Mouse (Mus musculus) cerebellum, adult 2 months (tissue): Measurements from ENCODE around the gene 9230104L09Rik.

Source experiments
- CTCF ChIP-seq: fragments of 200-500 bp; IDR thresholded peaks from 2 replicates; pipeline ENCODE4 v1.5.1; 2011; ENCODE audit warnings: low read depth, mild to moderate bottlenecking, control low read depth, low read length, moderate library complexity, borderline replicate concordance; ENCODE audit not compliant: insufficient read depth
- POLR2A ChIP-seq: fragments of 200-500 bp; IDR thresholded peaks from 2 replicates; pipeline ENCODE4 v1.6.1; 2011; ENCODE audit warnings: low read length, control low read depth, borderline replicate concordance; ENCODE audit not compliant: insufficient read depth

GRCm38 (mm10) chr2:148819909-148820308 lies 44.9 kb downstream of the 9230104L09Rik start, which contains the start of gene Cst13:
- no peak for TF ChIP-seq CTCF
- no peak for TF ChIP-seq POLR2A
